Mouse (Mus musculus): ENCODE data around the gene 3425401B19Rik.

GRCm38 (mm10) chr14:32707938-32708337 lies 22.8 kb upstream of the 3425401B19Rik start:
- TF ChIP-seq CTCF (IDR thresholded peaks at IDR 0.05; ENCODE audit: insufficient read depth, low read depth, low read length) (no peak), POLR2A (IDR thresholded peaks at IDR 0.05; ENCODE audit: insufficient read depth, low read depth, low read length) (no peak)

Measured in olfactory bulb, adult 2 months (tissue).